ENCODE assay signal across 8 mouse cellular contexts in the genomic region with DNA sequence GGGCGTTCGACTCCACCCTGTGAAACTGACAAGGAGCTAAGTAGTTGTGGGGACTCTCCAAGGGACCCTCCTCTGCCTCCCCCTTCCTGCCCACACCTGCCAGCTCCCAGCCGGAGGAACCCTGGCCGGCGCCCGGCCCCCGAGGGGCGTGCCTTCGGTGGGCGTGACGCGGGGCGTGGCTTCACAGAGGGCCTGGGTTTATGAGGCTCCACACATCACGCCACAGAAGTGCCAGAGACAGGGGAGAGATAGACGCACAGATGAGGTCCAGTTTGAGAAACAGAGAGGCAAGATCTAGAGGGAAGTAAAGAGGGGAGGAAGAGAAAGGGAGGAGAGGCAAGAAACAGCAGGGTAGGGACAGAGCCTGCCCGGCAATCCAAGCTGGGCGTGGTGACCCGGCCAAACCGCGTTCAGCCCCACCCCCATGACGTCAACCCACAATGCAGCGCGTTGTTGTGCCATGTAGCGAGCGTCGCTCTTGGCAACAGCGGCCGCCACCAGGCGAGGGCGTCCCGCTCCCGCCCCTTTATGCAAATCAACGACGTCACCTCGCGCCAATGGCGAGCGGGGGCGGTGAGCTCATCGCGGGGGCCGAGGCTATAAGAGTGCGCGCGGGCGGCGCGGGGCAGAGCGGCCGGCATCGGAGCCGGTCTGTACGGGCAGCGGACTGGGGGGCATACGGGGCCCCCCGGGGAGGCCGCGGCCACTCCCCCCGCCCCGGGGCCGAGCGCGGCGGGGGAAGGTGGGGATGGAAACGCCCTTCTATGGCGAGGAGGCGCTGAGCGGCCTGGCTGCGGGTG. TPM values are rescaled to one million over a fixed set of nuclear protein-coding genes. Genes with fewer than 3 reads are reported as not detected.
DNase-seq lines count a peak whose midpoint lies in the region; ATAC-seq and TF ChIP-seq lines count a peak whose summit lies in the region.

A gene (plus strand): TSS at position 640 of the 800 bp plus-strand sequence.

- peak; percentile 91 for ATAC-seq in heart, embryonic 12.5 days (ENCODE audit: insufficient number of reproducible peaks, low FRiP score)
- peak; percentile 88 for ATAC-seq in kidney, postnatal 0 days (replicated peaks; ENCODE audit: low FRiP score, low read depth)
- ATAC-seq in liver, embryonic 11.5 days (replicated peaks; ENCODE audit: low FRiP score), result peak; percentile 86
- peak; percentile 88 for ATAC-seq in stomach, embryonic 14.5 days (ENCODE audit: insufficient number of reproducible peaks, insufficient read depth, low FRiP score, low read depth)

- peak within 1 kb of the TSS; percentile 87 for H3K4me2 ChIP-seq in heart, embryonic 12.5 days
- peak within 1 kb of the TSS; percentile 66 for H3K4me2 ChIP-seq in kidney, postnatal 0 days (ENCODE audit: low read length)
- peak within 1 kb of the TSS; percentile 85 for H3K4me2 ChIP-seq in liver, embryonic 11.5 days
- peak within 1 kb of the TSS; percentile 61 for H3K4me2 ChIP-seq in stomach, embryonic 14.5 days (replicated peaks; ENCODE audit: low read depth, low read length)

- H3K79me3 ChIP-seq in C2C12 (ENCODE audit: low read depth), result peaks cover 10% of the 10 kb centered on the region

- H3K9me3 ChIP-seq in erythroblast, embryonic 14.5 days (ENCODE audit: control insufficient read depth, low read length), result no peaks in the 10 kb centered on the region
- no peaks in the 10 kb centered on the region for H3K9me3 ChIP-seq in heart, embryonic 12.5 days (replicated peaks)
- no peaks in the 10 kb centered on the region for H3K9me3 ChIP-seq in kidney, postnatal 0 days (replicated peaks; ENCODE audit: low read length)
- no peaks in the 10 kb centered on the region for H3K9me3 ChIP-seq in liver, embryonic 11.5 days (ENCODE audit: control insufficient read depth, low read length)
- H3K9me3 ChIP-seq in stomach, embryonic 14.5 days (ENCODE audit: control insufficient read depth, low read depth, low read length), result no peaks in the 10 kb centered on the region

- H3K4me1 ChIP-seq in erythroblast, embryonic 14.5 days (ENCODE audit: control insufficient read depth), result peaks cover 70% of the 10 kb centered on the region
- peaks cover 59% of the 10 kb centered on the region for H3K4me1 ChIP-seq in heart, embryonic 12.5 days (replicated peaks)
- H3K4me1 ChIP-seq in kidney, postnatal 0 days (replicated peaks; ENCODE audit: insufficient read depth, low read length), result peaks cover 32% of the 10 kb centered on the region
- H3K4me1 ChIP-seq in liver, embryonic 11.5 days (replicated peaks; ENCODE audit: control insufficient read depth, insufficient read depth, low read length), result peaks cover 37% of the 10 kb centered on the region
- peaks cover 44% of the 10 kb centered on the region for H3K4me1 ChIP-seq in stomach, embryonic 14.5 days (ENCODE audit: control insufficient read depth, insufficient read depth, low read length)

- peak; percentile 100 for TF ChIP-seq POLR2A in brain, embryonic 14.5 days (IDR thresholded peaks at IDR 0.05; ENCODE audit: borderline replicate concordance, extremely low read depth, insufficient read depth, insufficient read length, poor library complexity, severe bottlenecking)

- peak within 1 kb of the TSS; percentile 80 for H3ac ChIP-seq in C2C12 (ENCODE audit: control insufficient read depth, insufficient read length, low read depth)

- H3K4me3 ChIP-seq in C2C12 (ENCODE audit: insufficient read depth, poor library complexity, severe bottlenecking), result peak within 1 kb of the TSS; percentile 80
- H3K4me3 ChIP-seq in erythroblast, embryonic 14.5 days (replicated peaks), result peak within 1 kb of the TSS; percentile 70
- H3K4me3 ChIP-seq in heart, embryonic 12.5 days, result peak within 1 kb of the TSS; percentile 92
- H3K4me3 ChIP-seq in kidney, postnatal 0 days (replicated peaks; ENCODE audit: low read depth, low read length), result peak within 1 kb of the TSS; percentile 98
- peak within 1 kb of the TSS; percentile 96 for H3K4me3 ChIP-seq in liver, embryonic 11.5 days (ENCODE audit: low read depth, low read length)
- peak within 1 kb of the TSS; percentile 97 for H3K4me3 ChIP-seq in stomach, embryonic 14.5 days (ENCODE audit: low read depth, low read length)

- peak within 1 kb of the TSS; percentile 99 for H3K27ac ChIP-seq in heart, embryonic 12.5 days (ENCODE audit: poor library complexity, severe bottlenecking)
- H3K27ac ChIP-seq in kidney, postnatal 0 days, result peak within 1 kb of the TSS; percentile 99
- peak within 1 kb of the TSS; percentile 99 for H3K27ac ChIP-seq in liver, embryonic 11.5 days (ENCODE audit: low read depth, low read length)
- peak within 1 kb of the TSS; percentile 99 for H3K27ac ChIP-seq in stomach, embryonic 14.5 days (ENCODE audit: low read length)

- under 1% methylated on average over 65 of the region's 69 CpGs for WGBS in heart, embryonic 12.5 days
- WGBS in kidney, postnatal 0 days, result under 1% methylated on average over 64 of the region's 69 CpGs
- WGBS in liver, embryonic 11.5 days, result under 1% methylated on average over 69 of the region's 69 CpGs
- under 1% methylated on average over 69 of the region's 69 CpGs for WGBS in stomach, embryonic 14.5 days

- H3K36me3 ChIP-seq in C2C12 (ENCODE audit: control insufficient read depth, insufficient read depth), result no peaks in the 10 kb centered on the region
- H3K36me3 ChIP-seq in erythroblast, embryonic 14.5 days (ENCODE audit: control insufficient read depth), result peaks cover 4% of the 10 kb centered on the region
- H3K36me3 ChIP-seq in heart, embryonic 12.5 days, result peaks cover 22% of the 10 kb centered on the region
- H3K36me3 ChIP-seq in kidney, postnatal 0 days (ENCODE audit: insufficient read depth, low read length), result 0 out of 2 replicates have a peak, but pooled peaks cover 4% of the 10 kb centered on the region
- H3K36me3 ChIP-seq in liver, embryonic 11.5 days (ENCODE audit: control insufficient read depth, insufficient read depth, low read length), result no peaks in the 10 kb centered on the region; the same call in 1 of the 2 replicates
- H3K36me3 ChIP-seq in stomach, embryonic 14.5 days (ENCODE audit: control insufficient read depth, insufficient read depth, low read length), result peaks cover under 1% of the 10 kb centered on the region

- H3K9ac ChIP-seq in heart, embryonic 12.5 days, result peak within 1 kb of the TSS; percentile 100
- H3K9ac ChIP-seq in kidney, postnatal 0 days (ENCODE audit: low read depth, low read length), result peak within 1 kb of the TSS; percentile 100
- peak within 1 kb of the TSS; percentile 96 for H3K9ac ChIP-seq in liver, embryonic 11.5 days (ENCODE audit: low read depth, low read length)
- H3K9ac ChIP-seq in stomach, embryonic 14.5 days (replicated peaks; ENCODE audit: low read depth, low read length), result peak within 1 kb of the TSS; percentile 99

- H3K27me3 ChIP-seq in C2C12 (ENCODE audit: control insufficient read depth, insufficient read depth, insufficient read length), result no peaks in the 10 kb centered on the region
- H3K27me3 ChIP-seq in erythroblast, embryonic 14.5 days (ENCODE audit: control insufficient read depth), result no peaks in the 10 kb centered on the region; the same call in 1 of the 2 replicates
- H3K27me3 ChIP-seq in heart, embryonic 12.5 days (replicated peaks), result no peaks in the 10 kb centered on the region
- H3K27me3 ChIP-seq in kidney, postnatal 0 days (ENCODE audit: insufficient read depth, low read length), result no peaks in the 10 kb centered on the region
- H3K27me3 ChIP-seq in liver, embryonic 11.5 days (replicated peaks; ENCODE audit: control insufficient read depth, insufficient read depth, low read length), result no peaks in the 10 kb centered on the region
- no peaks in the 10 kb centered on the region for H3K27me3 ChIP-seq in stomach, embryonic 14.5 days (ENCODE audit: control insufficient read depth, insufficient read depth, low read length)

- TF ChIP-seq CTCF in C2C12 (IDR thresholded peaks at IDR 0.05; ENCODE audit: control insufficient read depth, insufficient read depth, insufficient read length), result no peak
- no peak for TF ChIP-seq CTCF in brain, embryonic 14.5 days (IDR thresholded peaks at IDR 0.05; ENCODE audit: borderline replicate concordance, extremely low read depth, insufficient read depth, insufficient read length)
- peak; percentile 31 for TF ChIP-seq CTCF in kidney, postnatal 0 days (IDR thresholded peaks at IDR 0.05; ENCODE audit: low read depth)

- peaks cover 33% of the 10 kb centered on the region for H3K79me2 ChIP-seq in C2C12 (ENCODE audit: control insufficient read depth, insufficient read depth)

- peak; percentile 99 for DNase-seq in brain, embryonic 14.5 days (ENCODE audit: low read depth)
- peak; percentile 98 for DNase-seq in kidney, postnatal 0 days (ENCODE audit: low spot score)
- peak; percentile 99 for DNase-seq in liver, embryonic 11.5 days (ENCODE audit: low spot score)
- DNase-seq in naive thymus-derived CD4-positive, alpha-beta T cell, adult 2 months (ENCODE audit: low read depth), result peak; percentile 100

TF ChIP-seq in C2C12, 6 proteins besides CTCF, POLR2A, EP300 and RAD21:
- no peak for TF ChIP-seq CEBPB (IDR thresholded peaks at IDR 0.05; ENCODE audit: low read depth)
- TF ChIP-seq USF1 (IDR thresholded peaks at IDR 0.05; ENCODE audit: low read depth), result no peak
- no peak for TF ChIP-seq MYOG (IDR thresholded peaks at IDR 0.05; ENCODE audit: control insufficient read depth, extremely low read depth, insufficient read length)
- no peak for TF ChIP-seq FOSL1 (IDR thresholded peaks at IDR 0.05; ENCODE audit: insufficient read depth, low read length, poor library complexity, severe bottlenecking)
- TF ChIP-seq MAX (IDR thresholded peaks at IDR 0.05), result no peak
- no peak for TF ChIP-seq MYOD1 (IDR thresholded peaks at IDR 0.05; ENCODE audit: control insufficient read depth, insufficient read length, low read depth)

RNA-seq across cellular contexts. Expression of the gene that starts here (rescaled TPM):
- 128 TPM for polyA plus RNA-seq in C2C12 (2012; fragmentation: generic; extraction: Trizol)
- 281 and 291 TPM in 2 replicates for polyA plus RNA-seq in brain, embryonic 14.5 days (2012; rRNA removed)
- 816 and 971 TPM in 2 replicates for polyA plus RNA-seq in erythroblast, embryonic 14.5 days (2012)
- 183 and 206 TPM in 2 replicates for polyA plus RNA-seq in heart, embryonic 12.5 days (2016; fragmentation: Nextera tagmentation; extraction: Ambion mirVana)
- 72.4 and 98.1 TPM in 2 replicates for polyA plus RNA-seq in kidney, postnatal 0 days (2015; fragmentation: Nextera tagmentation; extraction: Ambion mirVana)
- 43.0 and 47.2 TPM in 2 replicates for polyA plus RNA-seq in liver, embryonic 11.5 days (2014; fragmentation: Nextera tagmentation; extraction: Ambion mirVana)
- 78.9 and 105 TPM in 2 replicates for polyA plus RNA-seq in stomach, embryonic 14.5 days (2014; fragmentation: Nextera tagmentation; extraction: Ambion mirVana)

Comparison
In these comparisons a context has a peak if more than half of its experiments do, and no peak if none do; other contexts are left out.
1. Peak in every context shown above with its lines: DNase-seq, ATAC-seq, H3K4me3 ChIP-seq and H3K27ac ChIP-seq.